Mouse (Mus musculus): Measurements from ENCODE around the gene Brd2.

Gene Brd2

DNA sequence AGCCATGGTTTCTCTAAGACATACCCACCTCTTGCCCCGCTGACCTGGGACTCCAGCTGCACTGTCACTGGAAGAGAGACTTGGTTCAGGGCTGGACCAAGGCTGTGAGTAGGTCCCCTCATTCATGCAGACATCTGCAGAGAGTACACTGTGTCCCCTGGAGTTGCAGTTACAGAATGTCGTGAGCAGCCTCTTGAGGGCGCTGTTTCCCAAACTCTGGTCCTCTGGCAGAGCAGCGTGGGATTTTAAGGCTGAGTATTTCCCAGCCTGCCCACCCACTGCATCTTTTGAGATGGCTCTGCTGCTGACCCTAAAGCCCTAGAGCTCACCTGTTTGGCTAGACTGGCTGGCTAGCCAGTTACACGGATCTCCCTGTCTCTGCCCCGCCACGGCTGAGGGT, 31.5 kb downstream of the Brd2 start:
- DNase-seq (ENCODE audit: low read depth, low spot score) = no peak

DNA sequence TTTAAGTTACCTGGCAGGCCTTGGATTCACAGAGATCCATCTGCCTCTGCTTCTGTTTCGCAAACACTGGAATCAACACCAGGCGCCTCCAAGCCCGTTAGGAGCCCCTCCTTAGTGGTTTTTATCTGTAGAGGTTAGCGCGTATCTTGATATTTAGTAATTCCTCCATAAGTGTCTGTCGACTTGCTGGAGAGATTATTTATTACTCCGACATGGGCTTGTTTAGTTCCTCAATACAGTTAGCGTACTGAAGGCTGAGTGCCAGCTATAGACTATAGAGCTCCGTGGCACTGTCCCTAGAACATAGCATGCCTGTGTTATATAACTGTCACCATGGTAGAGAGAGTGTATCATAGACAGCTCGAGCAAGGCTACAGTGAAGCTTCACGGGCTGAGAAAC, 34.3 kb downstream of the Brd2 start:
- DNase-seq (ENCODE audit: low read depth, low spot score) = no peak

DNA sequence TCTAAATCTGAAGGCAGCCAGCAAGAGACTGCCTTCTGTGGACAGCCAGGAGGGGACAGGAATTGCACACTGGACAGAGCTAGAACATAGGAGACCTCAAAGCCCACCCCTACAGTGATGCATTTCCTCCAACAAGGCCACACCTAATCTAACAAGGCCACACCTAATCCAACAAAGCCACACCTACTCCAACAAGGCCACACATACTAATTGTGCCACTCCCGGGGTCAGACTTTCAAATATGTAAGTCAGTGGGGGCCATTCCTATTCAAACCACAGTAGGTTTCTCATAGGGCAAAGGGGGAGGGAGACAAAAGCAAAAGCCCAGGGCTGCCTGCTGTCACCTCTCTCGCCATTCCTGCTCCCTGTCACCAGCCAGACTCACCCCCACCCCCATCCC, 35.0 kb downstream of the Brd2 start:
- no peak for DNase-seq (ENCODE audit: low read depth, low spot score)

DNA sequence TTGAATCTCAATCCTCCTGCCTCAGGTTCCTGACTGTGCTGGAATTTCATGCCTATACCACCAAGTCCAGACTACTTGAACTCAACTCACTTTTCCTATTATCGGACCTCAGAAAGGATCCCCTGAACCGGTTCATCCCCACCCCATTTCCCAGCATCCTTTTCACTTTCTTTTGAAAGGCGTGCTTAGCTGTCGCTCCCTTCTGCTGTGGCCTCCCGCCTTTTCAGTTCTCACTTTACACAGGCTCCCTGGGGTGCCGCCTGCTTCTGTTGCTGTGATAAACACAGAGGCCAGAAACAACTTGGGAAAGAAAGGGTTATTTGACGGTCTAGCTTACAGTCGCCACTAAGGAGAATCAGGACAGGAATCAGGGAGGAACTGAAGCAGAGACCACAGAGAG, 39.3 kb downstream of the Brd2 start:
- DNase-seq (ENCODE audit: low read depth, low spot score) = no peak

DNA sequence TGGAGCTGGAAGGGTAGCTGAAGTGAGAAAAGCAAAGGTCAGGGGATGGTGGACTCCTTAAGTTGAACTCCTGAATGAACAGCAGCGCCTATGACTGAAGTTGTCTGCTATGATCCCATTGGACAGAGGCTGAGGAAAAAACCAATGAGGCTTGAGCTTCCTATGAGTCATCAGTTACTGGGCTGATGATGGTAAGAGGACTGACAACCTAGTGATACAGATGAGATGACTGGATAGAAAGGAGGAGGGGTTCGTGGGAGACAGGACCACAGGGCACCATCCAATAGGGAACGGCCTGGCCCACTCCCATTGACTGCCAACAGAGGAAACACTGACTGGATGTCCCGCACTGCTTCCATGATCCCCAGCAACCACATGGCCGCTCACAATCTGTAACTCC, 42.8 kb downstream of the Brd2 start:
- peak; percentile 71 for DNase-seq (ENCODE audit: low read depth, low spot score)

DNA sequence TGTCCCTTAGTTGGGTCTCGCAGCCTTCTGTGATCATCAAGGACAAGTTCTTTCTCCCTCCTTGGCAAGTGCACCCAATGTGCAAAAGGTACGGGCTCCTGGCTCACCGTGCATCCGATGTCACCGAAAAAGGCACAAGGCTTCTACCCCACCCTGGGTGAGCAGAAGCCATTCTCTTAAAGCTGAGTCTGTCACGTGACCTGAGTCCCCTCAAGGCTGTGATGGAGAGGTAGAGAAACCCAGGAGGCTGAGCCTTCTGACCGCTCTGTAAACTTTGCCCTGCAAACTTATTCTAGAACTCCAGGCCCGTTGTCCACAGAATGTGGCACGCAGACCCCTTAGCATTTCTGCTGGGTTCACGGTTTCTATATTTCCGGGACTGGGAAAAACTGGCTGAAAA, 43.4 kb downstream of the Brd2 start:
- no peak for DNase-seq (ENCODE audit: low read depth, low spot score)

DNA sequence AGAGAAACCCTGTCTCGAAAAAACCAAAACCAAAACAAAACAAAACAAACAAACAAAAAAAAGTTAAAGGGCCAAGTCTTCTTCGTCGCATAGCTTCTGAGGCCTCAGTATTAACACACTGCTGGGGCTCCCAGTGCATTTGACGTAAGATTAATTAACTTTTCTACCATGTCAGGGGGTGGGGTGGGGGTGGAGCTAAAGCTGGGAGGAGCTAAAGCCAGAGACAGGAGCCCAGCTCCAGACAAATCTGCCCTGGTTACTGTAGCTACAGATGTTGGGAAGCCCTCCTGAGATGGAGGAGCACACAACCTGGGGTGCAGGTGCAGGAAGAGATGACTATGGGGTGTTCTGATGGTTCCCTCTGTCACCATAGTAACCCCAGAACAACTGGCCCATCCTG, 44.3 kb downstream of the Brd2 start:
- no peak for DNase-seq (ENCODE audit: low read depth, low spot score)

DNA sequence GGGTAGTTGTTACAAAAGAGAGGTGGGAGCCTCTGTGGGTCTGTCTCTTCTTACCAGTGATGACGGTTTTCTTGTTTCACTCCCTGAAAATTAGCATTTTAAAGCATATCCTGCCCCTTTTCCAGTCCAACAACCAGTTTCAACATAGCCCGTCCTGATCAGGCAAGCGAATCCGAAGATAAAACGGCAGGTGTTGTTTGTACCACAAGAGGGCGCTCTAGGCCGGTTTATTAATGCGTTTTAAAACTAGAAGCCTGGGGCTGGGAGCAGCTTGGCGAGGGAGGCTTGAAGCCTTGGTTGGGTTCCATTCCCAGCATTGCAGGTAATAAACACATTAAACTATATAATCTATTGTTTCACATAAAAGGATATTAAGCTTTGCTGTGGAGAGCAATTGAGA, 44.9 kb downstream of the Brd2 start:
- peak; percentile 93 for DNase-seq (ENCODE audit: low read depth, low spot score)

DNA sequence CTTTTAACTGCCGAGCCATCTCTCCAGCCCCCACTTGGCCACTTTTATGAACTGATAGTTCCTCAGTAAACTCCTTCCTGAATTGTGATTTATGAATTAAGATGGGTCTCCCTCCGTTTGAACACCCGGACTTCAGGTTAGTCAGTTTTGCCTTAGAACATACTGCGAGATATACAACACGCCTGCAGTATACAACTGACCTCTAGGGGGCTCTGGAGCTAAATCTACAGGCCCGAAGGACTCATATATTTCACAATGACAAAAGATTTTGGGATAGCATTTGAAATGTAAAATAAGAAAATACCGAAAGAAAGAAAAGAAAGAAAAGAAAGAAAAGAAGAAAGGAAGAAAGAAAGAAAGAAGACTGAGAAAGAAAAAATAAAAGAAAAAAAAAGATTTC, 47.2 kb downstream of the Brd2 start:
- peak; percentile 84 for DNase-seq (ENCODE audit: low read depth, low spot score)

DNA sequence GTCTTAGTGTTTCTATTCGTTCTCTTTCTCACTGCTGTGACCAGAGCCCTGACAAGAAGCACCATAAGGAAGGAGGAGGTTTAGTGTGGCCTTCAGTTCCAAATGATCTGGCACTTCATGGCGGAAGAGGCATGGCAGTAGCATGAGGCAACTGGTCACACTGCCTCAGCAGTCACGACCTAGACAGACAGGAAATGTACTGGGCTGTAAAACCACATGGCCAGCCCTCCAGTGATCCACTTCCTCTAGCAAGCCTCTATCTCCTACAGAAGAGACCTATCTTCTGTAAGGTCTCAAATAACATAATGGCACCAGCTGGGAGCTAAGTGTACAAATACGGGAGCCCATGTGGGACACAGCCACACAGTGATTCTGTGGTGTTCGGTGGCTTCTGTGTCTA, 50.3 kb downstream of the Brd2 start:
- no peak for DNase-seq (ENCODE audit: low read depth, low spot score)

DNA sequence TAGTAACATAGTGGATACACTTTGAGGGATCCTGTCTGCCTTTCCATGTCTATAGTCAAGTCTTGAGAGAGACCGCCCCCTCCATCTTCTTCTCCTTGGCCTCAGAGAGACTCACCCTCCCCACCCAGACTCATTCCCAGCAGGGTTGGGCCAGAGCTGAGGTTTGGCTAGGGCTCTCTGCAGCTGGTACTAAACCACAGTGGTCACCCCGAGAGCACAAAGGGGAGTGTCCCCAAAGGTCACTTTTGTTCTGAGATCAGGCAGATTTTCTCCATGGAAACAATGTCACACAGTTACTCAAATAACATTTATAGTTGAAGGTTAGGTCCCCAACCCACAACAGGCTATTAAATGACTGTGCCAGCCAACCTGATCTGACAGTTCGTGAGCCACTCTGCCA, 53.6 kb downstream of the Brd2 start:
- no peak for DNase-seq (ENCODE audit: low read depth, low spot score)

All from 3T3-L1 (cell line).